Comparison of ENCODE assay signal across 23 mouse cellular contexts in the genomic region with DNA sequence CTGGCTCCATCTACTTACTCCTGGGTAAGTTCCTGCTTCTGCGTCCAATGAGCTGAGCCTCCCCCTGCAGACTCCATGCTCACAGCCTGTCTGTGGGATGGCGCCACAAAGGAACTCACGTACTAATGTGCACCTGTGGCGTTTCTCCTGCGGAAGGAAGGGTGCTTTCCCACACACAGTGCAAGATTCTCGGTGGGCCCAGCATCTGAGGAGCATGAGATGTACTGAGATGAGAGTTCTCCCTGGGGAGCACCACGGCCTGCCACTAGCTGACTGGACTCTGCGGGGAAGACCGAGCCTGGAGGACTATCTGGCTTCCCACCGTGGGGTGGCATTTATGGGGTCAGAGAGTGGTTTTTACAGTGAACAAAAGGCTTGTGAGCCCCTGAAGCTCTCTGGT.
"Had no signal": no experiment of that assay in that cellular context is flagged by ENCODE, and none has a peak within 500 bp of the region (broad histone marks: within the 10 kb centered on the region; RNA-seq: fewer than 3 reads in every experiment).

No protein-coding gene starts in this region.

- H3K36me3 ChIP-seq: heart, embryonic 13.5 days; intestine, embryonic 15.5 days had no signal

- H3K4me2 ChIP-seq: heart, embryonic 11.5 days; heart, embryonic 13.5 days; hindbrain, embryonic 14.5 days; intestine, embryonic 15.5 days; limb, embryonic 12.5 days; liver, embryonic 11.5 days had no signal

- H3K4me1 ChIP-seq: limb, embryonic 12.5 days had no signal

- H3K9ac ChIP-seq: heart, embryonic 13.5 days; hindbrain, embryonic 14.5 days; intestine, embryonic 15.5 days; limb, embryonic 12.5 days had no signal

- H3K27ac ChIP-seq: gastrocnemius, adult 2 months; heart, adult 2 months; heart, embryonic 13.5 days; hindbrain, embryonic 14.5 days; intestine, embryonic 15.5 days; layer of hippocampus, adult 2 months; left cerebral cortex, adult 2 months; limb, embryonic 12.5 days had no signal

- DNase-seq: gastrocnemius, adult 2 months; gastrocnemius, postnatal 10 days; gastrocnemius, postnatal 25 days; heart, adult 2 months; heart, postnatal 10 days; heart, postnatal 4 days; kidney, adult 18-20 months; kidney, adult 8-10 months; kidney, postnatal 10 days; kidney, postnatal 4 days; liver had no signal

- ATAC-seq: hindbrain, embryonic 16.5 days; inflammation-experienced regulatory T-cells, adult 6 months; intestine, embryonic 15.5 days; intestine, postnatal 0 days had no signal

- H3K27me3 ChIP-seq: heart, embryonic 13.5 days; intestine, embryonic 15.5 days; limb, embryonic 12.5 days had no signal

- H3K4me3 ChIP-seq: gastrocnemius, adult 2 months; heart, adult 2 months; heart, embryonic 13.5 days; intestine, embryonic 15.5 days; layer of hippocampus, adult 2 months; left cerebral cortex, adult 2 months; limb, embryonic 10.5 days; limb, embryonic 12.5 days had no signal

- H3K9me3 ChIP-seq: heart, embryonic 13.5 days; intestine, embryonic 15.5 days; limb, embryonic 10.5 days; limb, embryonic 12.5 days had no signal
